ENCODE assay signal across 17 mouse cellular contexts in genomic region chr3:116236856-116237255, GRCm38 (mm10). TPM values are rescaled to one million over a fixed set of nuclear protein-coding genes. Genes with fewer than 3 reads are reported as not detected.
"Had no signal": no experiment of that assay in that cellular context is flagged by ENCODE, and none has a peak within 500 bp of the region (broad histone marks: within the 10 kb centered on the region; RNA-seq: fewer than 3 reads in every experiment).

No protein-coding gene starts in this region.

- DNase-seq: kidney, adult 2 months; kidney, postnatal 36 days; lung, postnatal 14 days; spleen, adult 18-20 months; thymus, postnatal 4 days had no signal

- H3K36me3 ChIP-seq: intestine, embryonic 15.5 days; limb, embryonic 15.5 days; lung, embryonic 15.5 days; midbrain, embryonic 15.5 days; neural tube, embryonic 12.5 days had no signal

- ATAC-seq: hindbrain, postnatal 0 days; intestine, embryonic 15.5 days; midbrain, embryonic 15.5 days had no signal

- H3K27me3 ChIP-seq: intestine, embryonic 15.5 days; limb, embryonic 15.5 days; lung, embryonic 15.5 days; megakaryocyte, embryonic 14.5 days; midbrain, embryonic 15.5 days; neural tube, embryonic 12.5 days had no signal

- H3K27ac ChIP-seq: hindbrain, postnatal 0 days; intestine, embryonic 15.5 days; kidney, postnatal 0 days; limb, embryonic 15.5 days; lung, embryonic 15.5 days; macrophage; midbrain, embryonic 15.5 days; neural tube, embryonic 12.5 days had no signal

- H3K4me1 ChIP-seq: intestine, embryonic 15.5 days; limb, embryonic 15.5 days; lung, embryonic 15.5 days; megakaryocyte, embryonic 14.5 days; midbrain, embryonic 15.5 days; neural tube, embryonic 12.5 days had no signal

- H3K9me3 ChIP-seq: intestine, embryonic 15.5 days; limb, embryonic 15.5 days; lung, embryonic 15.5 days; midbrain, embryonic 15.5 days; neural tube, embryonic 12.5 days had no signal

- H3K4me3 ChIP-seq: intestine, embryonic 15.5 days; limb, embryonic 15.5 days; lung, embryonic 15.5 days; megakaryocyte, embryonic 14.5 days; midbrain, embryonic 15.5 days; neural tube, embryonic 12.5 days had no signal

- H3K9ac ChIP-seq: intestine, embryonic 15.5 days; limb, embryonic 15.5 days; lung, embryonic 15.5 days; midbrain, embryonic 15.5 days; neural tube, embryonic 12.5 days had no signal

- H3K4me2 ChIP-seq: intestine, embryonic 15.5 days; limb, embryonic 15.5 days; lung, embryonic 15.5 days; midbrain, embryonic 11.5 days; midbrain, embryonic 15.5 days; neural tube, embryonic 12.5 days had no signal

RNA-seq across cellular contexts. Expression of gene Gpr88, which starts 16.4 kb away (rescaled TPM):
- total RNA-seq: monocyte, adult 5-6 weeks; neutrophil, adult 5-6 weeks had no signal
- polyA plus RNA-seq: macrophage had no signal
